Mouse (Mus musculus) lung, embryonic 16.5 days (tissue): ENCODE measurements around the gene Serpina3g. TPM values are rescaled to one million over a fixed set of nuclear protein-coding genes. Genes with fewer than 3 reads are reported as not detected.

ENCODE experiments used
- ATAC-seq: fragments of 200-750 bp; cut with Nextera tagmentation; 2 replicates; pipeline ENCODE4 v1.8.0; 2017; ENCODE audit warnings: low read depth, mild to moderate bottlenecking, moderate library complexity
- H3K27ac ChIP-seq: fragments of 300-500 bp; sonication (generic); 2 replicates; pipeline ENCODE4 v1.5.1; 2014; ENCODE audit warnings: mild to moderate bottlenecking, control low read depth, low read length
- H3K27me3 ChIP-seq: fragments of 300-500 bp; sonication (generic); 2 replicates; pipeline ENCODE4 v1.6.1; 2014; ENCODE audit warnings: low read depth, low read length, mixed read lengths; ENCODE audit not compliant: control insufficient read depth, insufficient read depth
- H3K36me3 ChIP-seq: fragments of 300-500 bp; sonication (generic); 2 replicates; pipeline ENCODE4 v1.6.1; 2014; ENCODE audit warnings: low read length; ENCODE audit not compliant: control insufficient read depth, insufficient read depth
- H3K4me1 ChIP-seq: fragments of 300-500 bp; sonication (generic); replicated peaks from 2 replicates; pipeline ENCODE4 v1.6.1; 2014; ENCODE audit warnings: low read length, mixed read lengths; ENCODE audit not compliant: control insufficient read depth, insufficient read depth
- H3K4me2 ChIP-seq: fragments of 300-500 bp; sonication (generic); 2 replicates; pipeline ENCODE4 v1.6.1; 2014; ENCODE audit warnings: low read depth, low read length, control low read depth
- H3K4me3 ChIP-seq: fragments of 300-500 bp; sonication (generic); 2 replicates; pipeline ENCODE4 v1.5.1; 2014; ENCODE audit warnings: mild to moderate bottlenecking, low read length, control low read depth
- H3K9ac ChIP-seq: fragments of 300-500 bp; sonication (generic); 2 replicates; pipeline ENCODE4 v1.6.1; 2014; ENCODE audit warnings: low read length, control low read depth
- H3K9me3 ChIP-seq: fragments of 300-500 bp; sonication (generic); 2 replicates; pipeline ENCODE4 v1.6.1; 2016; ENCODE audit warnings: low read length; ENCODE audit not compliant: control insufficient read depth
- WGBS: fragments of 180-500 bp; shearing (Covaris S2); extraction: QIAGEN DNeasy Blood & Tissue Kit; methylation state at CpG from one replicate; pipeline ENCODE4 v1.1.7; 2014; 5-methylcytosine and 5-hydroxymethylcytosine counted together
- polyA plus RNA-seq: library from polyadenylated mRNA; unstranded; fragments of >200 nt; fragmentation: Nextera tagmentation; extraction: Ambion mirVana; gene quantifications from 2 replicates; pipeline ENCODE4 v1.2.1, GENCODE M21; 2015

Serpina3g gene
- 2.7 and 4.0 TPM in 2 replicates for polyA plus RNA-seq

- no peak within 1 kb of the TSS for H3K4me2 ChIP-seq
- WGBS, result 35% methylated on average over 5 of the region's 5 CpGs
- ATAC-seq, result no peak
Measured at GRCm38 (mm10) chr12:104235915-104236314, at the start of gene Serpina3g. Gene Serpina3g (plus strand): TSS chr12:104236245.

DNA sequence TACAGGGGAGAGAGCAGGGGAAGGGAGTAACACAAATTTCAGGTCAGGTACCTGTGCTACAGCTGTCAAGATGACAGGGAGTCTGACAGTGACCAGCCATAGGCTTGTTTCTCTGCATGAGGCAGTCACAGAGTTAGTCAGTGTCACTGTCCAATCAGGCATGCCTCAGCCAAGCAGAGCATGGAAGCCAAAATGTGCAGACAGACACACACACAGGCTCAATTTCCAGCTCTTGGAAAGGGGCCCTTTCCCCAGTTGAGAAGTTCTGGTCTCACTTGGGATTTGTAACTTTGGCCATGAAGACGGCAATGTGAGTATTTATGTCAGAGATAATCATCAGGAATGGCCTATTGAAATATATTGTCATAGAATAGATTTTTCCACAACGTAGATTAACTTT lies 46.8 kb upstream of the Serpina3g start:
- no peak overlapping the region for H3K27ac ChIP-seq
- H3K4me2 ChIP-seq, result no peak overlapping the region
- H3K27me3 ChIP-seq, result no peaks in the 10 kb centered on the region
- ATAC-seq, result no peak
- no peaks in the 10 kb centered on the region; the same call in 1 of the 2 replicates for H3K4me1 ChIP-seq
- H3K36me3 ChIP-seq, result no peaks in the 10 kb centered on the region
- 65% methylated on average over 2 of the region's 2 CpGs for WGBS
- H3K9me3 ChIP-seq, result no peaks in the 10 kb centered on the region
- no peak overlapping the region for H3K9ac ChIP-seq
- no peak overlapping the region for H3K4me3 ChIP-seq

More at GRCm38 (mm10) chr12:104235915-104236314, at the start of gene Serpina3g:
- Histone ChIP-seq H3K9ac (no peak within 1 kb of the TSS), H3K36me3 (no peaks in the 10 kb centered on the region), H3K27ac (no peak within 1 kb of the TSS), H3K9me3 (no peaks in the 10 kb centered on the region), H3K4me3 (no peak within 1 kb of the TSS), H3K27me3 (no peaks in the 10 kb centered on the region), H3K4me1 (no peaks in the 10 kb centered on the region)

DNA sequence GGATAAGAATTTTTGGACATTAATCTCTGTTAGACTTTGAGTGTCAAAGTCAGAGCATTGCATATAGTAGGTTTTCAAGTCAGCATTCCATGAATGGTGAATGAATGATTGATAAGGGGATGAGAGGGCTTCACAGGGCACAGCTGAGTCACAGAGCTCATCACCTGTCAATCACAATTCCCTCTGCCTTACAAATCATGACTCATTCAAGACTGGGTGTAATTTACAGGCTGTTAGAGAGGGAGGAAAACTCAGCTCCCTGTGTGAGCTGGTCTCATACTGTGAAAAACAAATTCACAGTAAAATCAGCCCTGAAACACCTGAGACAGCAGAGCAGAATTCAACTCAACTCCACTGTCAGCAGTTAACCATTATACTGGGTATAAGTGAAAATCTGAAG lies 45.2 kb upstream of the Serpina3g start:
- Histone ChIP-seq H3K36me3 (no peaks in the 10 kb centered on the region), H3K4me3 (no peak overlapping the region), H3K9ac (no peak overlapping the region), H3K9me3 (no peaks in the 10 kb centered on the region), H3K27ac (no peak overlapping the region), H3K27me3 (no peaks in the 10 kb centered on the region), H3K4me1 (no peaks in the 10 kb centered on the region; the same call in 1 of the 2 replicates), H3K4me2 (no peak overlapping the region)
- ATAC-seq, result no peak

GRCm38 (mm10) chr12:104209149-104209548 lies 26.9 kb upstream of the Serpina3g start:
- H3K4me2 ChIP-seq, result no peak overlapping the region

GRCm38 (mm10) chr12:104209802-104210201 lies 26.2 kb upstream of the Serpina3g start:
- H3K27me3 ChIP-seq, result no peaks in the 10 kb centered on the region
- no peak for ATAC-seq
- no peak overlapping the region for H3K27ac ChIP-seq
- H3K36me3 ChIP-seq, result no peaks in the 10 kb centered on the region
- H3K4me2 ChIP-seq, result no peak overlapping the region
- H3K4me3 ChIP-seq, result no peak overlapping the region
- 86% methylated on average over 2 of the region's 2 CpGs for WGBS
- H3K9ac ChIP-seq, result no peak overlapping the region
- H3K4me1 ChIP-seq, result no peaks in the 10 kb centered on the region
- H3K9me3 ChIP-seq, result no peaks in the 10 kb centered on the region

More at GRCm38 (mm10) chr12:104209149-104209548, 26.9 kb upstream of the Serpina3g start:
- Histone ChIP-seq H3K27me3 (no peaks in the 10 kb centered on the region), H3K9ac (no peak overlapping the region), H3K9me3 (no peaks in the 10 kb centered on the region), H3K36me3 (no peaks in the 10 kb centered on the region), H3K4me1 (no peaks in the 10 kb centered on the region), H3K27ac (no peak overlapping the region), H3K4me3 (no peak overlapping the region)
- ATAC-seq, result no peak
- 69% methylated on average over 4 of the region's 4 CpGs for WGBS

GRCm38 (mm10) chr12:104213689-104214444 lies 22.2 kb upstream of the Serpina3g start:
- Histone ChIP-seq H3K27ac (no peak overlapping the region), H3K4me3 (no peak overlapping the region), H3K4me1 (no peaks in the 10 kb centered on the region), H3K36me3 (no peaks in the 10 kb centered on the region), H3K27me3 (no peaks in the 10 kb centered on the region), H3K9ac (no peak overlapping the region), H3K9me3 (no peaks in the 10 kb centered on the region), H3K4me2 (no peak overlapping the region)
- WGBS, result 52% methylated on average over 2 of the region's 2 CpGs
- ATAC-seq, result no peak

DNA sequence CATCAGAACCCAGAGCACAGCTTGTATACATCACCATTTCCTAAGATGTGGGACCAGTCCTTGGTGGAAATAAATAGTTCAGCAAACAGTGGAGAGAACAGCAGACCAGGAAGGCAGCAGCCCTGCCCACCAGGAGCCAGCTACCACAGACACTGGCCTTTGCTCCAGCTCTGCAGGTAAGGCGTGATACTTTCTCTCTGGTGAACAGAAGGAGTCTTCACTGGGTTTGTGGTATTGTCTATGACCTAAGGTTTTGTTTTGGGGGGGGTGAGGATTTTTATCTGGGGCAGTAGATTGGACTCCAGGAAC lies 21.6 kb upstream of the Serpina3g start, which contains the start of gene Serpina3f:
Gene Serpina3f (plus strand): TSS at position 100 of the 309 bp plus-strand sequence.
- no peak within 1 kb of the TSS for H3K4me3 ChIP-seq
- H3K27ac ChIP-seq, result no peak within 1 kb of the TSS
- H3K4me2 ChIP-seq, result no peak within 1 kb of the TSS
- ATAC-seq, result no peak
- H3K4me1 ChIP-seq, result no peaks in the 10 kb centered on the region
- no peaks in the 10 kb centered on the region for H3K9me3 ChIP-seq
- 53% methylated on average over 1 of the region's 1 CpGs for WGBS
- no peaks in the 10 kb centered on the region for H3K27me3 ChIP-seq
- no peak within 1 kb of the TSS for H3K9ac ChIP-seq
- H3K36me3 ChIP-seq, result no peaks in the 10 kb centered on the region

GRCm38 (mm10) chr12:104215249-104215648 lies 20.8 kb upstream of the Serpina3g start:
- 77% methylated on average over 1 of the region's 1 CpGs for WGBS
- Histone ChIP-seq H3K4me2 (no peak overlapping the region), H3K27ac (no peak overlapping the region), H3K36me3 (no peaks in the 10 kb centered on the region), H3K4me3 (no peak overlapping the region), H3K4me1 (no peaks in the 10 kb centered on the region), H3K9ac (no peak overlapping the region), H3K27me3 (no peaks in the 10 kb centered on the region), H3K9me3 (no peaks in the 10 kb centered on the region)
- ATAC-seq, result no peak

GRCm38 (mm10) chr12:104221616-104222015 lies 14.4 kb upstream of the Serpina3g start:
- Histone ChIP-seq H3K27ac (no peak overlapping the region), H3K9ac (no peak overlapping the region), H3K4me2 (no peak overlapping the region), H3K4me1 (no peaks in the 10 kb centered on the region), H3K36me3 (no peaks in the 10 kb centered on the region), H3K4me3 (no peak overlapping the region), H3K9me3 (no peaks in the 10 kb centered on the region), H3K27me3 (no peaks in the 10 kb centered on the region)
- ATAC-seq, result no peak
- 68% methylated on average over 1 of the region's 1 CpGs for WGBS
